Mouse (Mus musculus) naive thymus-derived CD4-positive, alpha-beta T cell, adult 2 months (primary cell): ENCODE results near the gene Gm5741.

Experiments
- DNase-seq: peaks from one replicate; pipeline ENCODE4 v3.0.0-alpha.2; 2011; ENCODE audit warnings: low read depth

Gm5741 gene

GRCm38 (mm10) chr8:85027922-85028321 is 39.9 kb downstream of the Gm5741 start:
- DNase-seq, result peak; percentile 47

GRCm38 (mm10) chr8:85027516-85027855 is 40.3 kb downstream of the Gm5741 start:
- DNase-seq, result no peak

- DNase-seq, result peak; percentile 93
Observed at GRCm38 (mm10) chr8:85026670-85027515, 40.9 kb downstream of the Gm5741 start, which contains the start of gene Trir. Gene Trir, plus strand, starts transcription at chr8:85026823.

- peak; percentile 97 for DNase-seq
Observed at GRCm38 (mm10) chr8:85025098-85025932, 42.5 kb downstream of the Gm5741 start, which contains the start of gene Asna1. Gene Asna1, minus strand, starts transcription at chr8:85025281.

- no peak for DNase-seq
Observed at GRCm38 (mm10) chr8:85023846-85024245, 43.9 kb downstream of the Gm5741 start.

GRCm38 (mm10) chr8:85021514-85022055 is 46.2 kb downstream of the Gm5741 start:
- no peak for DNase-seq
